Mouse (Mus musculus): Measurements from ENCODE around the gene Ildr1. TPM values are rescaled to one million over a fixed set of nuclear protein-coding genes. Genes with fewer than 3 reads are reported as not detected.

Ildr1 gene
- 10.5 TPM for polyA plus RNA-seq (2017; shearing (Covaris generic))

GRCm38 (mm10) chr16:36693818-36694413, at the start of gene Ildr1:
Gene Ildr1, plus strand, starts transcription at chr16:36693978.

GRCm38 (mm10) chr16:36665782-36666181, 28.0 kb upstream of the Ildr1 start, which contains the start of gene Cd86:
Gene Cd86, minus strand, starts transcription at chr16:36666081.

Other genes starting within 250 kb of the Ildr1 start
- gene Stfa3, start 238.6 kb upstream of the Ildr1 start, polyA plus RNA-seq (2017; shearing (Covaris generic)): 0.97 TPM
- not detected for gene Casr, start 131.8 kb upstream of the Ildr1 start, polyA plus RNA-seq (2017; shearing (Covaris generic))
- gene Cd86, start 27.9 kb upstream of the Ildr1 start, polyA plus RNA-seq (2017; shearing (Covaris generic)): 45.0 TPM
- gene Slc15a2, start 91.0 kb downstream of the Ildr1 start, polyA plus RNA-seq (2017; shearing (Covaris generic)): 21.2 TPM
- gene Iqcb1, start 134.4 kb downstream of the Ildr1 start, polyA plus RNA-seq (2017; shearing (Covaris generic)): 20.9 TPM
- 0.56 TPM for gene Eaf2, start 181.0 kb downstream of the Ildr1 start, polyA plus RNA-seq (2017; shearing (Covaris generic))
- gene Golgb1, start 181.2 kb downstream of the Ildr1 start, polyA plus RNA-seq (2017; shearing (Covaris generic)): 54.5 TPM
- 211 TPM for gene Hcls1, start 241.0 kb downstream of the Ildr1 start, polyA plus RNA-seq (2017; shearing (Covaris generic))

All from CD4-positive, CD25-positive, alpha-beta regulatory T cell, adult 9 weeks (primary cell).